Mouse (Mus musculus) kidney, postnatal 0 days (tissue): ENCODE results near the gene Tbcel. TPM values are rescaled to one million over a fixed set of nuclear protein-coding genes. Genes with fewer than 3 reads are reported as not detected.

ENCODE experiments used
- ATAC-seq: fragments of 200-750 bp; cut with Nextera tagmentation; replicated peaks from 2 replicates; pipeline ENCODE4 v1.8.0; 2017; ENCODE audit warnings: low read depth, moderate number of reproducible peaks, moderate TSS enrichment, moderate library complexity; ENCODE audit not compliant: low FRiP score
- DNase-seq: peaks from one replicate; pipeline ENCODE4 v3.0.0-alpha.2; 2016; ENCODE audit warnings: low spot score
- H3K27ac ChIP-seq: fragments of 300-500 bp; sonication (generic); 2 replicates; pipeline ENCODE4 v1.5.1; 2014; ENCODE audit warnings: mild to moderate bottlenecking
- H3K27me3 ChIP-seq: fragments of 300-500 bp; sonication (generic); 2 replicates; pipeline ENCODE4 v1.6.1; 2014; ENCODE audit warnings: low read length, mixed read lengths; ENCODE audit not compliant: insufficient read depth
- H3K36me3 ChIP-seq: fragments of 300-500 bp; sonication (generic); 2 replicates; pipeline ENCODE4 v1.6.1; 2014; ENCODE audit warnings: low read length, mixed read lengths; ENCODE audit not compliant: insufficient read depth
- H3K4me1 ChIP-seq: fragments of 300-500 bp; sonication (generic); replicated peaks from 2 replicates; pipeline ENCODE4 v1.6.1; 2014; ENCODE audit warnings: antibody characterized with exemption, low read length, mixed read lengths; ENCODE audit not compliant: insufficient read depth
- H3K4me2 ChIP-seq: fragments of 300-500 bp; sonication (generic); 2 replicates; pipeline ENCODE4 v1.6.1; 2014; ENCODE audit warnings: mild to moderate bottlenecking, low read length, moderate library complexity, mixed read lengths
- H3K4me3 ChIP-seq: fragments of 300-500 bp; sonication (generic); replicated peaks from 2 replicates; pipeline ENCODE4 v1.5.1; 2014; ENCODE audit warnings: low read depth, low read length
- H3K9ac ChIP-seq: fragments of 300-500 bp; sonication (generic); 2 replicates; pipeline ENCODE4 v1.6.1; 2014; ENCODE audit warnings: low read depth, low read length
- H3K9me3 ChIP-seq: fragments of 300-500 bp; sonication (generic); replicated peaks from 2 replicates; pipeline ENCODE4 v1.6.1; 2016; ENCODE audit warnings: low read length, inconsistent platforms, mixed read lengths
- CTCF ChIP-seq: IDR thresholded peaks from 2 replicates; pipeline ENCODE4 v1.5.1; 2016; ENCODE audit warnings: antibody characterized with exemption, low read depth, mild to moderate bottlenecking, moderate library complexity
- WGBS: fragments of 180-500 bp; shearing (Covaris S2); extraction: QIAGEN DNeasy Blood & Tissue Kit; methylation state at CpG from one replicate; pipeline ENCODE4 v1.1.7; 2014; 5-methylcytosine and 5-hydroxymethylcytosine counted together
- polyA plus RNA-seq: library from polyadenylated mRNA; unstranded; fragments of >200 nt; fragmentation: Nextera tagmentation; extraction: Ambion mirVana; gene quantifications from 2 replicates; pipeline ENCODE4 v1.2.1, GENCODE M21; 2015

Gene Tbcel
- polyA plus RNA-seq, 1 experiment from 2014 or later = 6.0 TPM

GRCm38 (mm10) chr9:42508235-42508634 is 626 bp upstream of the Tbcel start:
- Histone ChIP-seq H3K36me3 (no peaks in the 10 kb centered on the region), H3K9ac (no peak overlapping the region), H3K4me2 (no peak overlapping the region), H3K9me3 (no peaks in the 10 kb centered on the region), H3K4me3 (no peak overlapping the region), H3K27ac (no peak overlapping the region), H3K4me1 (peaks cover 3% of the 10 kb centered on the region; the same call in 1 of the 2 replicates), H3K27me3 (no peaks in the 10 kb centered on the region)
- no peak for DNase-seq
- TF ChIP-seq CTCF = no peak
- no peak for ATAC-seq
- WGBS = 64% methylated on average over 7 of the region's 7 CpGs

DNA sequence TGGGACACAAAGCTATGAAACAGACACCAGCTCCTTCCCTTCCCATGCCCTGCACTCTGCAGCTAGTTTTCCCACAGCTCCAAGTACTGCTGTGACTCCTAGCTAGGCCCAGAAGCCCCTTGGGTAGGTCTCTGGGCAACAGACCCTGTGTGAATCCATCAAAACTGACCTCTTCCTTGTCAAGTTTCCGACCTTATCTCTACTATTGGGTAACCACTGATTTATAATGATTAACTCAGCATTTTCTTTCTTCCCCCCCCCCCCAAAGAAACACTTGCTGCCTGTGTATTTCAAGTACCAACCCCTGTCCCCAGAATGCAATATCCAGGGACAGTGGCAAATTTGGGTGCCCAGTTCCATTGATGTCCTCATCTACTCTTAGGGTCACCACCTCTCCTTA is 587 bp downstream of the Tbcel start:
- H3K9me3 ChIP-seq = no peaks in the 10 kb centered on the region
- H3K9ac ChIP-seq = no peak overlapping the region
- no peak for TF ChIP-seq CTCF
- ATAC-seq = no peak
- DNase-seq = no peak
- 61% methylated on average over 1 of the region's 1 CpGs for WGBS
- no peaks in the 10 kb centered on the region for H3K4me1 ChIP-seq
- no peaks in the 10 kb centered on the region for H3K27me3 ChIP-seq
- H3K27ac ChIP-seq = no peak overlapping the region
- no peak overlapping the region for H3K4me3 ChIP-seq
- no peaks in the 10 kb centered on the region for H3K36me3 ChIP-seq
- no peak overlapping the region for H3K4me2 ChIP-seq

GRCm38 (mm10) chr9:42504971-42505510 is 2.6 kb downstream of the Tbcel start:
- Histone ChIP-seq H3K36me3 (no peaks in the 10 kb centered on the region), H3K27ac (no peak overlapping the region), H3K4me1 (no peaks in the 10 kb centered on the region), H3K4me2 (no peak overlapping the region), H3K27me3 (no peaks in the 10 kb centered on the region), H3K9me3 (no peaks in the 10 kb centered on the region), H3K4me3 (no peak overlapping the region), H3K9ac (no peak overlapping the region)
- DNase-seq (no peak), ATAC-seq (no peak)
- 86% methylated on average over 3 of the region's 3 CpGs for WGBS
- TF ChIP-seq CTCF = no peak

DNA sequence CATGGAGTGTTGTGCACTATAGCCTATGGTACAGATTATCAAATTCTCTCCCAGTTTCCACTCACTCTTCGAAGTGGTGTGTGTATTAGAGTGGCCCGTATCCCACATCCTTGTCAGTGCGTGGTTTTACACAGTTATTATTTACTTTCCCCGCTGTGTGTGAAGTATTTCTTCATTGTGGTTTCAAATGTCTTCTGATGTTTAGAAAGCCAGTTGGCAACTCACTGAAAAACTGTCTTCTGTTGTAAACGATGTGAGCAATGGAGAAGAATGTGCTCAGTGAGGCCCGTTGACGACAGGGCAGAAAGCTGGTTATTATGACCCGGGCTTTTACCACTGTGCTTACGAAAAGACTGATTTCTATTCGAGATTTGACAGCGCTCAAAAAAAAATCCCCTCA is 3.0 kb downstream of the Tbcel start:
- DNase-seq = no peak
- Histone ChIP-seq H3K36me3 (no peaks in the 10 kb centered on the region), H3K4me2 (no peak overlapping the region), H3K4me1 (no peaks in the 10 kb centered on the region), H3K4me3 (no peak overlapping the region), H3K9ac (no peak overlapping the region), H3K27me3 (no peaks in the 10 kb centered on the region), H3K27ac (no peak overlapping the region), H3K9me3 (no peaks in the 10 kb centered on the region)
- no peak for ATAC-seq
- no peak for TF ChIP-seq CTCF
- 52% methylated on average over 11 of the region's 11 CpGs for WGBS

GRCm38 (mm10) chr9:42503709-42504108 is 3.9 kb downstream of the Tbcel start:
- H3K9me3 ChIP-seq = no peaks in the 10 kb centered on the region
- 67% methylated on average over 4 of the region's 4 CpGs for WGBS
- no peak overlapping the region for H3K4me3 ChIP-seq
- H3K27me3 ChIP-seq = no peaks in the 10 kb centered on the region
- no peak for TF ChIP-seq CTCF
- no peaks in the 10 kb centered on the region for H3K36me3 ChIP-seq
- no peak for DNase-seq
- H3K4me2 ChIP-seq = no peak overlapping the region
- no peak overlapping the region for H3K9ac ChIP-seq
- no peaks in the 10 kb centered on the region for H3K4me1 ChIP-seq
- ATAC-seq = no peak
- H3K27ac ChIP-seq = no peak overlapping the region

GRCm38 (mm10) chr9:42496296-42496695 is 11.3 kb downstream of the Tbcel start:
- Histone ChIP-seq H3K4me3 (no peak overlapping the region), H3K36me3 (no peaks in the 10 kb centered on the region), H3K27ac (no peak overlapping the region), H3K27me3 (no peaks in the 10 kb centered on the region), H3K4me2 (no peak overlapping the region), H3K9me3 (no peaks in the 10 kb centered on the region), H3K4me1 (no peaks in the 10 kb centered on the region), H3K9ac (no peak overlapping the region)
- DNase-seq (no peak), ATAC-seq (no peak)
- TF ChIP-seq CTCF = no peak
- WGBS = 75% methylated on average over 2 of the region's 2 CpGs

- no peak overlapping the region for H3K27ac ChIP-seq
- no peak for DNase-seq
- no peak for TF ChIP-seq CTCF
- no peak overlapping the region for H3K4me2 ChIP-seq
- no peak overlapping the region for H3K9ac ChIP-seq
- H3K36me3 ChIP-seq = no peaks in the 10 kb centered on the region
- H3K4me3 ChIP-seq = no peak overlapping the region
- ATAC-seq = no peak
- no peaks in the 10 kb centered on the region for H3K9me3 ChIP-seq
- H3K4me1 ChIP-seq = no peaks in the 10 kb centered on the region
- 80% methylated on average over 9 of the region's 9 CpGs for WGBS
- no peaks in the 10 kb centered on the region for H3K27me3 ChIP-seq
Observed at GRCm38 (mm10) chr9:42491780-42492179, 15.8 kb downstream of the Tbcel start.
